In genomic region chr5:145113416-145113815, GRCm38 (mm10) we compare ENCODE assay signal across 8 mouse cellular contexts. TPM values are rescaled to one million over a fixed set of nuclear protein-coding genes. Genes with fewer than 3 reads are reported as not detected.
DNase-seq lines count a peak whose midpoint lies in the region; ATAC-seq and TF ChIP-seq lines count a peak whose summit lies in the region.

No protein-coding gene starts in this region.

- no peak for DNase-seq in kidney, postnatal 25 days
- no peak for DNase-seq in MEL (ENCODE audit: low read depth, low spot score)
- no peak for DNase-seq in forebrain, embryonic 11.5 days (ENCODE audit: low spot score)
- DNase-seq in urinary bladder, adult 2 months (ENCODE audit: low spot score) = no peak
- DNase-seq in testis, postnatal 10 days (ENCODE audit: low spot score) = no peak
- DNase-seq in layer of hippocampus, adult 8-10 months (ENCODE audit: low spot score in 2 of 2) = no peak

- H3K9ac ChIP-seq in kidney, embryonic 14.5 days (ENCODE audit: low read depth, low read length) = peak overlapping the region; percentile 76; the same call in 1 of the 2 replicates
- peak overlapping the region; percentile 82; the same call in 1 of the 2 replicates for H3K9ac ChIP-seq in MEL (ENCODE audit: control insufficient read depth, low read depth, low read length, poor library complexity, severe bottlenecking)
- no peak overlapping the region for H3K9ac ChIP-seq in forebrain, embryonic 11.5 days (ENCODE audit: low read length)
- H3K9ac ChIP-seq in liver, embryonic 16.5 days (ENCODE audit: low read depth, low read length) = no peak overlapping the region

- TF ChIP-seq CTCF in MEL (IDR thresholded peaks at IDR 0.05 in 2 of 3, conservative IDR thresholded peaks at IDR 0.05 in 1 of 3; ENCODE audit: control insufficient read depth in 1 of 3, insufficient read depth in 1 of 3, low read depth in 2 of 3, low read length in 3 of 3, poor library complexity in 1 of 3, severe bottlenecking in 1 of 3) = no peak

- H3K27me3 ChIP-seq in kidney, embryonic 14.5 days (ENCODE audit: control insufficient read depth, insufficient read depth, low read length) = no peaks in the 10 kb centered on the region
- H3K27me3 ChIP-seq in MEL (ENCODE audit: control insufficient read depth in 1 of 2, insufficient read depth in 2 of 2, low read length in 2 of 2) = no peaks in the 10 kb centered on the region
- peaks cover 9% of the 10 kb centered on the region; the same call in 1 of the 2 replicates for H3K27me3 ChIP-seq in forebrain, embryonic 11.5 days (ENCODE audit: control insufficient read depth, insufficient read depth, low read length)
- H3K27me3 ChIP-seq in liver, embryonic 16.5 days (ENCODE audit: control insufficient read depth, insufficient read depth, low read depth, low read length) = no peaks in the 10 kb centered on the region

- ATAC-seq in kidney, embryonic 14.5 days (ENCODE audit: low FRiP score, low TSS enrichment) = no peak
- no peak for ATAC-seq in forebrain, embryonic 11.5 days (replicated peaks; ENCODE audit: low FRiP score)
- no peak for ATAC-seq in liver, embryonic 16.5 days (ENCODE audit: low read depth)

- no peak overlapping the region for H3K27ac ChIP-seq in kidney, embryonic 14.5 days (ENCODE audit: low read depth, low read length)
- H3K27ac ChIP-seq in MEL (ENCODE audit: control insufficient read depth, low read depth, low read length) = no peak overlapping the region
- no peak overlapping the region for H3K27ac ChIP-seq in forebrain, embryonic 11.5 days (ENCODE audit: low read depth, low read length)
- no peak overlapping the region for H3K27ac ChIP-seq in liver, embryonic 16.5 days (ENCODE audit: low read length)

- TF ChIP-seq POLR2A in MEL (IDR thresholded peaks at IDR 0.05; ENCODE audit: control insufficient read depth in 1 of 2, insufficient read depth in 1 of 2, low read depth in 1 of 2, low read length in 2 of 2, poor library complexity in 1 of 2) = no peak

- TF ChIP-seq RAD21 in MEL (IDR thresholded peaks at IDR 0.05; ENCODE audit: low read depth, low read length) = no peak

- peaks cover 15% of the 10 kb centered on the region; the same call in 1 of the 2 replicates for H3K4me1 ChIP-seq in kidney, embryonic 14.5 days (ENCODE audit: control insufficient read depth, insufficient read depth, low read length)
- peaks cover 4 to 18% of the 10 kb centered on the region in 2 experiments; a peak in 3 of 4 replicates for H3K4me1 ChIP-seq in MEL (ENCODE audit: control insufficient read depth in 1 of 2, insufficient read depth in 2 of 2, low read length in 2 of 2)
- 0 out of 2 replicates have a peak, but pooled peaks cover 4% of the 10 kb centered on the region for H3K4me1 ChIP-seq in forebrain, embryonic 11.5 days (replicated peaks; ENCODE audit: control insufficient read depth, insufficient read depth, low read length)
- peaks cover 9% of the 10 kb centered on the region; the same call in 1 of the 2 replicates for H3K4me1 ChIP-seq in liver, embryonic 16.5 days (ENCODE audit: control insufficient read depth, low read depth, low read length)

- H3K4me3 ChIP-seq in kidney, embryonic 14.5 days (ENCODE audit: low read length) = peak overlapping the region; percentile 71
- peak overlapping the region; percentile 89 to 98; a peak in 3 of 4 replicates for H3K4me3 ChIP-seq in MEL (ENCODE audit: control insufficient read depth in 1 of 2, insufficient read depth in 1 of 2, low read depth in 2 of 2, low read length in 2 of 2)
- 0 out of 2 replicates have a peak overlapping the region, but pooled peaks have one; percentile 47 for H3K4me3 ChIP-seq in forebrain, embryonic 11.5 days (ENCODE audit: low read depth, low read length)
- H3K4me3 ChIP-seq in liver, embryonic 16.5 days (ENCODE audit: low read depth, low read length) = peak overlapping the region; percentile 67; the same call in 1 of the 2 replicates

- H3K9me3 ChIP-seq in kidney, embryonic 14.5 days (ENCODE audit: control insufficient read depth, low read length) = no peaks in the 10 kb centered on the region
- H3K9me3 ChIP-seq in MEL (replicated peaks; ENCODE audit: insufficient read depth, low read length) = no peaks in the 10 kb centered on the region
- no peaks in the 10 kb centered on the region for H3K9me3 ChIP-seq in forebrain, embryonic 11.5 days (ENCODE audit: control insufficient read depth, low read length)
- H3K9me3 ChIP-seq in liver, embryonic 16.5 days (replicated peaks; ENCODE audit: control insufficient read depth, low read length) = no peaks in the 10 kb centered on the region

- 28% methylated on average over 2 of the region's 2 CpGs for WGBS in kidney, embryonic 14.5 days
- 45% methylated on average over 2 of the region's 2 CpGs for WGBS in forebrain, embryonic 11.5 days
- WGBS in liver, embryonic 16.5 days (ENCODE audit: insufficient replicate concordance) = 30% methylated on average over 2 of the region's 2 CpGs

- H3K4me2 ChIP-seq in kidney, embryonic 14.5 days (replicated peaks; ENCODE audit: low read depth, low read length) = peak overlapping the region; percentile 82
- H3K4me2 ChIP-seq in forebrain, embryonic 11.5 days (ENCODE audit: low read depth, low read length, severe bottlenecking) = peak overlapping the region; percentile 68; the same call in 1 of the 2 replicates
- H3K4me2 ChIP-seq in liver, embryonic 16.5 days (ENCODE audit: low read depth, low read length) = peak overlapping the region; percentile 74

- peaks cover 19% of the 10 kb centered on the region for H3K36me3 ChIP-seq in kidney, embryonic 14.5 days (ENCODE audit: control insufficient read depth, insufficient read depth, low read length)
- H3K36me3 ChIP-seq in MEL (ENCODE audit: control insufficient read depth in 1 of 2, insufficient read depth in 2 of 2, low read length in 2 of 2) = peaks cover 5 to 13% of the 10 kb centered on the region in 2 experiments
- peaks cover 5% of the 10 kb centered on the region; the same call in 1 of the 2 replicates for H3K36me3 ChIP-seq in forebrain, embryonic 11.5 days (ENCODE audit: control insufficient read depth, insufficient read depth, low read length)
- peaks cover 9% of the 10 kb centered on the region; the same call in 1 of the 2 replicates for H3K36me3 ChIP-seq in liver, embryonic 16.5 days (ENCODE audit: control insufficient read depth, insufficient read depth)

- no peak for TF ChIP-seq EP300 in MEL (IDR thresholded peaks at IDR 0.05; ENCODE audit: low read depth in 1 of 2, low read length in 2 of 2)

- H3K79me2 ChIP-seq in MEL (ENCODE audit: control insufficient read depth, insufficient read depth, low read length, poor library complexity) = peaks cover 35% of the 10 kb centered on the region

RNA-seq across cellular contexts. Expression of gene Arpc1b, which starts 0.6 kb away (rescaled TPM):
- 115 and 163 TPM in 2 replicates for polyA plus RNA-seq in kidney, embryonic 14.5 days (2014; fragmentation: Nextera tagmentation; extraction: Ambion mirVana)
- total RNA-seq in MEL (2012; rRNA removed) = 432 and 582 TPM in 2 replicates
- polyA plus RNA-seq in MEL (2012; ENCODE audit: insufficient read depth in 1 of 2, insufficient read length in 2 of 2, low read depth in 1 of 2, low replicate concordance in 2 of 2, missing spikeins in 1 of 2) = 100 to 1,000 TPM; 143 to 708 TPM
- polyA plus RNA-seq in forebrain, embryonic 11.5 days (2014; fragmentation: Nextera tagmentation; extraction: Ambion mirVana) = 51.2 and 62.8 TPM in 2 replicates
- 164 and 166 TPM in 2 replicates for polyA plus RNA-seq in liver, embryonic 16.5 days (2015; fragmentation: Nextera tagmentation; extraction: Ambion mirVana)
- polyA plus RNA-seq in urinary bladder, adult 2 months (2012; rRNA removed) = 410 and 483 TPM in 2 replicates
- total RNA-seq in layer of hippocampus, adult 8-10 months (2022) = 10 to 100 TPM; 16.9 to 66.2 (median 37.8) TPM

RNA-seq across cellular contexts. Expression of gene Pdap1, which starts 26.6 kb away (rescaled TPM):
- 113 and 152 TPM in 2 replicates for polyA plus RNA-seq in kidney, embryonic 14.5 days (2014; fragmentation: Nextera tagmentation; extraction: Ambion mirVana)
- 104 and 106 TPM in 2 replicates for total RNA-seq in MEL (2012; rRNA removed)
- 100 to 1,000 TPM in 1 of 2 experiments, not detected in 1; 301 TPM for polyA plus RNA-seq in MEL (2012; ENCODE audit: insufficient read depth in 1 of 2, insufficient read length in 2 of 2, low read depth in 1 of 2, low replicate concordance in 2 of 2, missing spikeins in 1 of 2)
- polyA plus RNA-seq in forebrain, embryonic 11.5 days (2014; fragmentation: Nextera tagmentation; extraction: Ambion mirVana) = 135 and 136 TPM in 2 replicates
- 33.6 and 36.3 TPM in 2 replicates for polyA plus RNA-seq in liver, embryonic 16.5 days (2015; fragmentation: Nextera tagmentation; extraction: Ambion mirVana)
- polyA plus RNA-seq in urinary bladder, adult 2 months (2012; rRNA removed) = 51.4 and 62.5 TPM in 2 replicates
- 10 to 100 TPM; 70.8 to 100.0 (median 83.5) TPM for total RNA-seq in layer of hippocampus, adult 8-10 months (2022)

RNA-seq across cellular contexts. Expression of gene Bud31, which starts 26.7 kb away (rescaled TPM):
- polyA plus RNA-seq in kidney, embryonic 14.5 days (2014; fragmentation: Nextera tagmentation; extraction: Ambion mirVana) = 205 and 251 TPM in 2 replicates
- total RNA-seq in MEL (2012; rRNA removed) = 203 and 207 TPM in 2 replicates
- polyA plus RNA-seq in MEL (2012; ENCODE audit: insufficient read depth in 1 of 2, insufficient read length in 2 of 2, low read depth in 1 of 2, low replicate concordance in 2 of 2, missing spikeins in 1 of 2) = 100 to 1,000 TPM in 1 of 2 experiments, not detected in 1; 193 TPM
- polyA plus RNA-seq in forebrain, embryonic 11.5 days (2014; fragmentation: Nextera tagmentation; extraction: Ambion mirVana) = 252 and 253 TPM in 2 replicates
- polyA plus RNA-seq in liver, embryonic 16.5 days (2015; fragmentation: Nextera tagmentation; extraction: Ambion mirVana) = 111 and 125 TPM in 2 replicates
- 80.5 and 98.6 TPM in 2 replicates for polyA plus RNA-seq in urinary bladder, adult 2 months (2012; rRNA removed)
- total RNA-seq in layer of hippocampus, adult 8-10 months (2022) = 10 to 100 TPM; 67.8 to 76.8 (median 73.0) TPM

RNA-seq across cellular contexts. Expression of gene Kpna7, which starts 29.6 kb away (rescaled TPM):
- not detected in 2 replicates for polyA plus RNA-seq in kidney, embryonic 14.5 days (2014; fragmentation: Nextera tagmentation; extraction: Ambion mirVana)
- total RNA-seq in MEL (2012; rRNA removed) = 0.35 and 2.5 TPM in 2 replicates
- 1 to 10 TPM in 1 of 2 experiments, not detected in 1; 2.2 TPM for polyA plus RNA-seq in MEL (2012; ENCODE audit: insufficient read depth in 1 of 2, insufficient read length in 2 of 2, low read depth in 1 of 2, low replicate concordance in 2 of 2, missing spikeins in 1 of 2)
- polyA plus RNA-seq in forebrain, embryonic 11.5 days (2014; fragmentation: Nextera tagmentation; extraction: Ambion mirVana) = not detected in 2 replicates
- 0.14 and 0.17 TPM in 2 replicates for polyA plus RNA-seq in liver, embryonic 16.5 days (2015; fragmentation: Nextera tagmentation; extraction: Ambion mirVana)
- polyA plus RNA-seq in urinary bladder, adult 2 months (2012; rRNA removed) = not detected in 2 replicates
- total RNA-seq in layer of hippocampus, adult 8-10 months (2022) = not detected

RNA-seq across cellular contexts. Expression of gene Arpc1a, which starts 29.8 kb away (rescaled TPM):
- polyA plus RNA-seq in kidney, embryonic 14.5 days (2014; fragmentation: Nextera tagmentation; extraction: Ambion mirVana) = 138 and 149 TPM in 2 replicates
- 85.8 and 96.9 TPM in 2 replicates for total RNA-seq in MEL (2012; rRNA removed)
- 100 to 1,000 TPM; 187 to 306 TPM for polyA plus RNA-seq in MEL (2012; ENCODE audit: insufficient read depth in 1 of 2, insufficient read length in 2 of 2, low read depth in 1 of 2, low replicate concordance in 2 of 2, missing spikeins in 1 of 2)
- 145 and 150 TPM in 2 replicates for polyA plus RNA-seq in forebrain, embryonic 11.5 days (2014; fragmentation: Nextera tagmentation; extraction: Ambion mirVana)
- 52.2 and 52.3 TPM in 2 replicates for polyA plus RNA-seq in liver, embryonic 16.5 days (2015; fragmentation: Nextera tagmentation; extraction: Ambion mirVana)
- 284 and 341 TPM in 2 replicates for polyA plus RNA-seq in urinary bladder, adult 2 months (2012; rRNA removed)
- 100 to 1,000 TPM; 223 to 245 (median 243) TPM for total RNA-seq in layer of hippocampus, adult 8-10 months (2022)

Comparison
In these comparisons a context has a peak if more than half of its experiments do, and no peak if none do; other contexts are left out.
1. H3K9ac ChIP-seq: peak in kidney, embryonic 14.5 days (single experiment) and MEL (single experiment); none in forebrain, embryonic 11.5 days (single experiment) and liver, embryonic 16.5 days (single experiment).
2. Peak in every context shown above with its lines, with median percentiles within 50 percentile points of each other: H3K4me2 ChIP-seq and H3K4me3 ChIP-seq.